Mouse (Mus musculus): ENCODE data around the gene Limch1.

GRCm38 (mm10) chr5:66988926-66989325, 243.3 kb downstream of the Limch1 start:
- TF ChIP-seq CTCF (IDR thresholded peaks at IDR 0.05; ENCODE audit: low read depth) (no peak), EP300 (IDR thresholded peaks at IDR 0.05; ENCODE audit: low read depth) (no peak)

All from liver, embryonic 14.5 days (tissue).